Mouse (Mus musculus) ES-E14 (cell line): ENCODE data around the gene Tapt1.

Experiments used
- CHD2 ChIP-seq: IDR thresholded peaks from 2 replicates; pipeline ENCODE4 v1.6.1; 2014; ENCODE audit warnings: mild to moderate bottlenecking, low read depth, low read length, inconsistent platforms
- HCFC1 ChIP-seq: IDR thresholded peaks from 2 replicates; pipeline ENCODE4 v1.6.1; 2012; ENCODE audit warnings: low read length, inconsistent platforms, borderline replicate concordance; ENCODE audit not compliant: insufficient read depth
- MAFK ChIP-seq: IDR thresholded peaks from 2 replicates; pipeline ENCODE4 v1.6.1; 2014; ENCODE audit warnings: mild to moderate bottlenecking, low read depth, low read length, inconsistent platforms; ENCODE audit not compliant: insufficient read depth
- ZC3H11A ChIP-seq: IDR thresholded peaks from 2 replicates; pipeline ENCODE4 v1.6.1; 2012; ENCODE audit warnings: low read depth, mild to moderate bottlenecking, inconsistent platforms, low read length, borderline replicate concordance
- ZNF384 ChIP-seq: IDR thresholded peaks from 2 replicates; pipeline ENCODE4 v1.6.1; 2012; ENCODE audit warnings: low read depth, low read length, inconsistent platforms

DNA sequence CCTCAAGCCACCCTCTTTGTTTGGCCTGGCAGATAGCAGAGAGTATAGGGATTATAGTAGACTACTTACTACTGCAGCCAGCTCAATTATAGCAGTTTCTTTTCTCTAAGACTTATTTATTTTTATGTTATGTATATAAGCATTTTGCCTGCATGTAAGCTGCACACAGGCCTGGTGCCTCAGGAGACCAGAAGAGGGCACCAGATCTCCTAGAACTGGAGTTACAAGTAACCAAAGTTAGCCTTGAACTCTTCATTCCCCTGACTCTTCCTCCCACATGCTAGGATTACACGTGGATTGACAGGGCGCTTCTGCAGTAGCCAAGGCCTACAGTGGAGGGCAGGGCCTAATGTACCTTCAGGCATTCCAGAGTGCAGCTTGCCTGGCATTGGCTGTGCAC lies 60.6 kb downstream of the Tapt1 start:
- TF ChIP-seq MAFK (no peak), ZNF384 (no peak), HCFC1 (no peak), CHD2 (no peak), ZC3H11A (no peak)
